Mouse (Mus musculus) myocyte (in vitro differentiated cells): ENCODE measurements at regions not wholly inside any gene's neighbourhood (a gene's known extent, or its start where the extent isn't known, plus 50 kb on each side); places are given as distances from the start of the nearest gene placed in this dataset.

ENCODE experiments used
- H3K27me3 ChIP-seq: one replicate; pipeline ENCODE4 v1.6.1; 2011; ENCODE audit not compliant: control insufficient read depth, insufficient read depth, insufficient read length
- H3K36me3 ChIP-seq: one replicate; pipeline ENCODE4 v1.6.1; 2011; ENCODE audit not compliant: control insufficient read depth, insufficient read depth
- H3K4me2 ChIP-seq: one replicate; pipeline ENCODE4 v1.6.1; 2011; ENCODE audit warnings: low read depth, control low read depth
- H3K4me3 ChIP-seq: one replicate; pipeline ENCODE4 v1.5.1; 2011; ENCODE audit warnings: mild to moderate bottlenecking, control low read depth, moderate library complexity
- H3K79me2 ChIP-seq: one replicate; pipeline ENCODE4 v1.6.1; 2011; ENCODE audit not compliant: control insufficient read depth, insufficient read depth
- H3ac ChIP-seq: one replicate; pipeline ENCODE4 v1.6.1; 2011; ENCODE audit not compliant: control insufficient read depth, insufficient read length
- E2F4 ChIP-seq: IDR thresholded peaks from one replicate; pipeline ENCODE4 v1.6.1; 2011; ENCODE audit warnings: mild to moderate bottlenecking, control low read depth, moderate library complexity; ENCODE audit not compliant: insufficient read depth
- MAX ChIP-seq: IDR thresholded peaks from one replicate; pipeline ENCODE4 v1.6.1; 2011; ENCODE audit warnings: low read depth, mild to moderate bottlenecking, control low read depth
- MYOD1 ChIP-seq, 3 experiments: IDR thresholded peaks; one replicate each; pipeline ENCODE4 v1.6.1; 2011; ENCODE audit warnings: control low read depth in 2 of 3, low read depth in 2 of 3, mild to moderate bottlenecking in 2 of 3, moderate library complexity in 1 of 3; ENCODE audit not compliant: insufficient read length in 2 of 3, control insufficient read depth in 1 of 3
- MYOG ChIP-seq, 3 experiments: IDR thresholded peaks; one replicate each; pipeline ENCODE4 v1.6.1; 2011; ENCODE audit warnings: control low read depth in 2 of 3, low read depth in 2 of 3, mild to moderate bottlenecking in 2 of 3; ENCODE audit not compliant: insufficient read length in 2 of 3, control insufficient read depth in 1 of 3, insufficient read depth in 1 of 3
- POLR2A ChIP-seq: IDR thresholded peaks from one replicate; pipeline ENCODE4 v1.6.1; 2011; ENCODE audit warnings: low read depth, mild to moderate bottlenecking, control low read depth, moderate library complexity; ENCODE audit not compliant: insufficient read length
- REST ChIP-seq: IDR thresholded peaks from one replicate; pipeline ENCODE4 v1.6.1; 2011; ENCODE audit warnings: mild to moderate bottlenecking, control low read depth, moderate library complexity; ENCODE audit not compliant: insufficient read depth, insufficient read length
- TCF12 ChIP-seq: IDR thresholded peaks from one replicate; pipeline ENCODE4 v1.6.1; 2011; ENCODE audit warnings: mild to moderate bottlenecking, control low read depth; ENCODE audit not compliant: poor library complexity, insufficient read depth, severe bottlenecking
- TCF3 ChIP-seq: IDR thresholded peaks from one replicate; pipeline ENCODE4 v1.6.1; 2011; ENCODE audit warnings: low read depth, control low read depth; ENCODE audit not compliant: insufficient read length
- USF1 ChIP-seq: IDR thresholded peaks from one replicate; pipeline ENCODE4 v1.6.1; 2011; ENCODE audit warnings: low read depth, mild to moderate bottlenecking, control low read depth, moderate library complexity

- no peaks in the 10 kb centered on the region for H3K79me2 ChIP-seq
- H3K36me3 ChIP-seq: no peaks in the 10 kb centered on the region
- no peak overlapping the region for H3K4me2 ChIP-seq
- no peak for TF ChIP-seq POLR2A
- TF ChIP-seq TCF12: no peak
- TF ChIP-seq REST: no peak
- TF ChIP-seq MYOD1 (IDR thresholded peaks at IDR 0.05; ENCODE audit: control insufficient read depth in 1 of 3, insufficient read length in 2 of 3, low read depth in 2 of 3): no peak
- no peaks in the 10 kb centered on the region for H3K27me3 ChIP-seq
- H3ac ChIP-seq: no peak overlapping the region
- H3K4me3 ChIP-seq: no peak overlapping the region
Measured at GRCm38 (mm10) chr15:65455203-65455816, 440.6 kb upstream of the Gm21961 start.

- Histone ChIP-seq H3K27me3 (no peaks in the 10 kb centered on the region), H3K79me2 (no peaks in the 10 kb centered on the region), H3ac (no peak overlapping the region), H3K4me3 (no peak overlapping the region), H3K36me3 (no peaks in the 10 kb centered on the region), H3K4me2 (no peak overlapping the region)
- TF ChIP-seq MYOD1 (IDR thresholded peaks at IDR 0.05; ENCODE audit: control insufficient read depth in 1 of 3, insufficient read length in 2 of 3, low read depth in 2 of 3) (peak in 2 of 3 experiments; percentile 36 to 60), POLR2A (no peak)
Measured at GRCm38 (mm10) chr15:65452258-65453028, 437.7 kb upstream of the Gm21961 start.

GRCm38 (mm10) chr15:65419736-65420135 is 405.0 kb upstream of the Gm21961 start:
- TF ChIP-seq REST: no peak
- no peak for TF ChIP-seq E2F4
- TF ChIP-seq USF1: no peak
- TF ChIP-seq MAX: no peak
- no peak for TF ChIP-seq MYOD1 (IDR thresholded peaks at IDR 0.05; ENCODE audit: control insufficient read depth in 1 of 3, insufficient read length in 2 of 3, low read depth in 2 of 3)
- no peak for TF ChIP-seq TCF3
- no peak for TF ChIP-seq MYOG (IDR thresholded peaks at IDR 0.05; ENCODE audit: control insufficient read depth in 1 of 3, insufficient read depth in 1 of 3, insufficient read length in 2 of 3, low read depth in 2 of 3)
- no peak for TF ChIP-seq POLR2A
- H3K4me3 ChIP-seq: no peak overlapping the region
- no peak overlapping the region for H3ac ChIP-seq
- H3K79me2 ChIP-seq: no peaks in the 10 kb centered on the region
- H3K4me2 ChIP-seq: no peak overlapping the region
- no peaks in the 10 kb centered on the region for H3K36me3 ChIP-seq
- no peaks in the 10 kb centered on the region for H3K27me3 ChIP-seq
